Mouse (Mus musculus) embryonic facial prominence, embryonic 10.5 days (tissue): ENCODE measurements around the gene Lck. TPM values are rescaled to one million over a fixed set of nuclear protein-coding genes. Genes with fewer than 3 reads are reported as not detected.

Source experiments
- DNase-seq: peaks from one replicate; pipeline ENCODE4 v3.0.0-alpha.2; 2017; ENCODE audit warnings: low spot score
- H3K27ac ChIP-seq: fragments of 300-500 bp; sonication (generic); replicated peaks from 2 replicates; pipeline ENCODE4 v1.5.1; 2016; ENCODE audit warnings: mild to moderate bottlenecking
- H3K27me3 ChIP-seq: fragments of 300-500 bp; sonication (generic); replicated peaks from 2 replicates; pipeline ENCODE4 v1.6.1; 2016; ENCODE audit warnings: low read depth, mild to moderate bottlenecking; ENCODE audit not compliant: poor library complexity, severe bottlenecking
- H3K36me3 ChIP-seq: fragments of 300-500 bp; sonication (generic); replicated peaks from 2 replicates; pipeline ENCODE4 v1.6.1; 2016; ENCODE audit warnings: mild to moderate bottlenecking, moderate library complexity
- H3K4me1 ChIP-seq: fragments of 300-500 bp; sonication (generic); 2 replicates; pipeline ENCODE4 v1.6.1; 2016
- H3K4me3 ChIP-seq: fragments of 300-500 bp; sonication (generic); 2 replicates; pipeline ENCODE4 v1.5.1; 2016; ENCODE audit warnings: mild to moderate bottlenecking, moderate library complexity
- H3K9me3 ChIP-seq: fragments of 300-500 bp; sonication (generic); 2 replicates; pipeline ENCODE4 v1.6.1; 2016; ENCODE audit warnings: mild to moderate bottlenecking
- WGBS: fragments of 180-500 bp; shearing (Covaris S2); methylation state at CpG from one replicate; pipeline ENCODE4 v1.1.7; 2016; 5-methylcytosine and 5-hydroxymethylcytosine counted together
- polyA plus RNA-seq: library from polyadenylated mRNA; unstranded; fragments of >200 nt; fragmentation: Nextera tagmentation; extraction: Ambion mirVana; gene quantifications from 2 replicates; pipeline ENCODE4 v1.2.1, GENCODE M21; 2016

Lck gene
- 9.3 and 12.6 TPM in 2 replicates for polyA plus RNA-seq

DNA sequence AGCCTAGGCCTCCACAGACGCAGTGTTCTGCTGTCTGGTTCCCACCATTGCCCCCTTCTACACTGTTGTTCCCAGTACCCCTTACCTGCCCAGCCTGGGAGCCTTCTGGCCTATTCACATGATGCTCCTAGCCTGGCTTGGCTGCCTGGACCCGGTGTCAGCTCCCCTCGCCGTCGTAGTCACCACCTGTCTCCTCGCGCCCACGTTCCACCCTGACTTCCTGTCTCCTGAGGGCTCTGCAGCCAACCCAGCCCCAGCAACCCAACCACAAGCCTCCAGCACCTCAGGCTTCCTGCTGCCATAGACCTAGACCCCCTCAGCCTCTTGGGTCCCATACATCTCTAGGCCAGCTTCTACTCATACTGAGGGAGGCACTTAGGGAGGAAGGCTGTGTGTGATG lies at the start of gene Lck:
Gene Lck, minus strand, starts transcription at position 212 of the 400 bp plus-strand sequence.
- Histone ChIP-seq H3K4me3 (no peak within 1 kb of the TSS), H3K4me1 (peaks cover 13% of the 10 kb centered on the region), H3K27me3 (peaks cover 8% of the 10 kb centered on the region; the same call in 1 of the 2 replicates), H3K9me3 (no peaks in the 10 kb centered on the region), H3K27ac (no peak within 1 kb of the TSS), H3K36me3 (no peaks in the 10 kb centered on the region)
- 92% methylated on average over 8 of the region's 8 CpGs for WGBS
- DNase-seq, result no peak

DNA sequence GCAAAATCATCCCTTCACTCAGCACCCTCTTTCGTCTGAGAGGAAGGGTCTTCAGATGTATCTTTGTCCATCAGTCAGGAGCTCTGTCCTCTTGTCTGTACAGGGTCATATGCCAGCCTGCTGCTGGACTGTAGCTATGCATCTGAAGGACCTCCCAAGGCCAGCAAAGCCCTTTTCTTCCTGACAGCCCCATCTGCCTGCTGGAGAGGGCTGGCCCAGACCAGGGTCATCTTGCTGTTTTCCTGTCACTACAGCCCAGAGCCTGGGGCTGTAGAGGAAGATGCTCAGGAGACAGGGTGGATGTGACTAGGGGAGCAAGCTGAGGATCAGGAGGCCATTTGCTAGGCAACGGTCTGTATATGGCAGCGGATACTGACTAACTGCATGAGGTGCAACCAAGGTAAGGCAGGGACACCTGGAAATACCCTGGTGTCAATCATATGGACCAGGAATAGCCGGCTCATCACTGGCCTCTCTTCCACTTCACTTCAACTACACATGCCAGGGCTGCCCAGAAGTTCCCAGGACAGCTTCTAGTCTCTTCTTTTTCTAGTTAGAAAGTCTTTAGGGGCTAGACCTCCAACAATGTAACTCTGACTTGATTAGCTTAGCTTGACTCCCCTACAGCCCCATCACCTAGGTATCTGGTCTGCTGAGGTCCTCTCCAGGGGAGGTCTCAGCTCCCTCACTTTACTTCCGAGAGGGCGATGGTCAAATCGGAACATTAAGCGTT lies 49.5 kb upstream of the Lck start:
- Histone ChIP-seq H3K36me3 (peaks cover 35% of the 10 kb centered on the region), H3K27me3 (no peaks in the 10 kb centered on the region), H3K4me1 (peaks cover 54% of the 10 kb centered on the region), H3K27ac (peak overlapping the region; percentile 86), H3K4me3 (peak overlapping the region; percentile 72), H3K9me3 (no peaks in the 10 kb centered on the region)
- WGBS, result 21% methylated on average over 8 of the region's 8 CpGs
- DNase-seq, result no peak

DNA sequence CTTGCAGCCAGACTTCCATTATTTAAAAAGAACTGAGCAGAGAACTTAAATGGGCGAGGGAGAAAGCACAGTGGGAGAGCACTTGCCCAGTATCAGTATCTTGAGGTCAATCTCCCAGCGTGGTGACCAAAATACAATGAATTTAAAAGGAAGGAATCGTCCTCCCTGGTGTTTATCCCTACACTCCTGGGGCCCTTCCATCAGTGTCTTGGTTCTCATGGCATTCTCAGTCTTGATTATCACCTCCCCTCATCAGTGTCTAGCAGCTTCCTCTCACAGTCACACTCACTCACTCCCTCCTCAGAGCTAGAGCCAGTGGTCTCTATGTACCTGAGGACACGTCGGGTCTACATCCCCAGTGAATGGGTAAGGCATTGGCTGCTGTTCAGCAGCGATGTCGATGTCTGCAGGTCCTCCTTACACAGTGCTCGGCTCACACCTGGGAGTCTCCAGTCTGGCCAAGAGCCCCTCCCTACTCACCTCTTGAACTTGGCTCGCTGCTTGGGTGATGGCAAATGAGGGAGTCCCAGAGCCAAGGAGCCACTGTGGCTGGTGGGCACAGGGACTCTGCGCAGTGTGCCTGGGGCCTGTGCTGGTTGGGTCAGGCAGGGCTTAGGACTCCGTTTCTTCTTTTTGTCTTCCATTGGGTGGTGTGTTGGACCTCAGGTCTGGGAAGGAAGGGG lies 48.8 kb upstream of the Lck start:
- peak overlapping the region; percentile 72 for H3K4me3 ChIP-seq

DNA sequence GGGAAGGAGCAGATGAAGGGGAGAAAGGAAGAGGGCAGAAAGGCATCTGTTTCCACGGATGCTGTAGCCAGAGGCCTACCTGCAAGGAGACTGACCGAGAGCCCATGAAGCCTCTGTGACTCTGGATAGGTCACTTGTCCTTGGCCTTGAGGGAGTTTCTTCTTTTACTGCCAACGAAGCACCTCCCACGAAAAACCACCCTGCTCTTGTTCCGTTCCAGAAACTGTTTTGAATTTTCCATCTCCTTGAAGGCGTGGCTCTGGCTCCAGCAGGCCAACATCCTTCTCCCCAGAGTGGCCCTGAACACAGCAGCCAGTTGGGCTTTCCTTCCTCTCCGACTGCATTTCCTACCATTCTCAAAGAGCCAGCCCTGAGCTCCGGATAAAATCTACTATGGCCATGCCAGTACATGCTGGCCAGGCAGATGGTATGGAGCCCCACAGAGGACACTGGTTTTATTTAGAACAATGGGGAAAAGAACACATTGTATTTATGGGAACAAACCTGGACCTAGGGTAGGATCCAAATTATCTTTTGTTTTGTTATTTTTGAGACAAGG lies 47.9 kb upstream of the Lck start:
- no peak for DNase-seq
- H3K9me3 ChIP-seq, result no peaks in the 10 kb centered on the region
- WGBS, result 84% methylated on average over 8 of the region's 8 CpGs
- H3K4me1 ChIP-seq, result peaks cover 55% of the 10 kb centered on the region
- H3K27ac ChIP-seq, result no peak overlapping the region
- H3K27me3 ChIP-seq, result no peaks in the 10 kb centered on the region
- H3K4me3 ChIP-seq, result no peak overlapping the region
- H3K36me3 ChIP-seq, result peaks cover 31% of the 10 kb centered on the region

More for the DNA sequence above, 48.8 kb upstream of the Lck start:
- DNase-seq, result no peak
- H3K9me3 ChIP-seq, result no peaks in the 10 kb centered on the region
- peaks cover 31% of the 10 kb centered on the region for H3K36me3 ChIP-seq
- H3K4me1 ChIP-seq, result peaks cover 55% of the 10 kb centered on the region
- 79% methylated on average over 11 of the region's 11 CpGs for WGBS
- H3K27me3 ChIP-seq, result no peaks in the 10 kb centered on the region
- peak overlapping the region; percentile 86; the same call in 1 of the 2 replicates for H3K27ac ChIP-seq

DNA sequence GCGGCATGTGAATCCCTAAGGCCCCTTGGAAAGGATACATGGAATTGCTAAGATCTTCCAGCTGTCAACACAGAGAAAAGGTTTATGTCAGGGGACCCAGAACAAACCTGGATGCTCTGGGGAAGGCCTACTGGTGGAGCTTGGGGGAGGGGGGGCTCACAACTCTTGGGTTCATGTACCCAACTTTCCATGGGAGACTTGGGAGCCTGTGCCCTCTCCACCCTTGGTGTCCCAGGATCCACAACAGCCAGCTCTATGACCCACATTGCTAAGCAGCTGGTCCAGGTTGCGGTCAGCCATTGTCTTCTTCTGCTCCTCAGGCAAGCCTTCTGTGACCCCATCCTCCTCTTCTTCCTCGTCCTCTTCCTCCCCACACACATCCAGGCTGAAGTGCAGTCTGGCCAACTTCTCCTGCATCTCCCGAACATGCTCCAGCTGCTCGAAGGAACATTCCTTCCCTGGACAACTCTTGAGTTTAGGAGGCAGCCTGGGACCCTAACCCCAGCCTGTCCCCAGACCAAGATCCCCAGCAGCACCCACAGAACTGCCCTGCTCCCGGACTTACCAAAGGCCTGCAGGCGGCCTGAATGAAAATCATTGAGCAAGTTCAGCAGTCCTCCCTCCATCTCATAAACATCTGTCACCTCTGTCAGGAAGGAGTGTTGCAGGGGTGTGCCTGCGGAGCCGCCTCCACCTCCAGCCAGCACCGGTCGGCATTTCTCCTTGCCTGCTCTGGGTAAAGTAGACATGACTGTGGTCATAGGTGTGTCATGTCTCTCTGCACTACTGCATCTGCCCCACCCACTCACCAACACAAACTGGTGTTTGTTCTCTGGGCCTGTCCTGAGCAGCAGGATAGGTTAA lies 47.2 kb upstream of the Lck start:
- H3K4me3 ChIP-seq, result no peak overlapping the region
- H3K27ac ChIP-seq, result no peak overlapping the region
- peaks cover 54% of the 10 kb centered on the region for H3K4me1 ChIP-seq
- 88% methylated on average over 11 of the region's 11 CpGs for WGBS
- peaks cover 31% of the 10 kb centered on the region for H3K36me3 ChIP-seq
- no peaks in the 10 kb centered on the region for H3K9me3 ChIP-seq
- H3K27me3 ChIP-seq, result no peaks in the 10 kb centered on the region
- DNase-seq, result no peak

DNA sequence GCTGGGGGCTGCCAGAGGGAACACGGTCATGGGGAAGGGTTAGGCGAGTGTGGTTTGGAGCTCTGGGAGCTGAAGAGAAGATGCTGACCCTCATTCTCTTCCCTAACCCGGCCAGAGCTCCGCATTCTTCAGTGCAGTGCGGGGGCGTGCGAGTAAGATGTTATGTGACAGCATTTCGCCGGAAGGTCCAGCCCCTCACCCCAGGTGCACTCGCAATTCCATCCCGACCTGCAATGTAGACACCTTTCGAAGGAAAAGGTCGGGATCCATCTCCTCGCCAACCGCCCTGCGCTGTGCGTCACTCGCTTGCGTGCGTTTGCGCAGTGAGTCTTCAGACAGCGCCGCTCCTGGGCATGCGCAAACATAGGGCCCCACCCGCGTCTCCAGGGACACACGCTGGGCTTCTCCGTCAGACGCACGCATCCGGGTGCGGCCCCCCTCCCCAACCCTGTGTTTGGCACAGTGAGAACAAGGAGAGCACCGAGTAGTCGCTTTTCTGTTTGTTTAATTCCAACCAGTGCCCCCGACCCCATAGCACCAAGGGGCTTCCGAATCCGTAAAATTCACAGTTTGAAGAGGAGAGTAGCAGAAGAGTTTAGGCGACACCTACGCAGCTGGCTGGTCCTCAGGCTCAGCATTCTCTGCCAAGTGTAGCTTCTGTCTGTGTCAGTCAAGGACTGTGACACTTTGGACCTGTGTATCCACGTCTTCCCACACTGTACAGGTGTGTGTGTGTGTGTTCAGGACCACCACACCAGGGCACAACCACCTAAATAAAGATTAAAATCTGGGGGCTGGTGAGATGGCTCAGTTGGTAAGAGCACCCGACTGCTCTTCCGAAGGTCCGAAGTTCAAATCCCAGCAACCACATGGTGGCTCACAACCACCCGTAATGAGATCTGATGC lies 45.6 kb upstream of the Lck start, which contains the start of gene Iqcc:
Gene Iqcc, minus strand, starts transcription at position 314 of the 906 bp plus-strand sequence.
- H3K27ac ChIP-seq, result peak within 1 kb of the TSS; percentile 90
- WGBS, result 5% methylated on average over 44 of the region's 44 CpGs

DNA sequence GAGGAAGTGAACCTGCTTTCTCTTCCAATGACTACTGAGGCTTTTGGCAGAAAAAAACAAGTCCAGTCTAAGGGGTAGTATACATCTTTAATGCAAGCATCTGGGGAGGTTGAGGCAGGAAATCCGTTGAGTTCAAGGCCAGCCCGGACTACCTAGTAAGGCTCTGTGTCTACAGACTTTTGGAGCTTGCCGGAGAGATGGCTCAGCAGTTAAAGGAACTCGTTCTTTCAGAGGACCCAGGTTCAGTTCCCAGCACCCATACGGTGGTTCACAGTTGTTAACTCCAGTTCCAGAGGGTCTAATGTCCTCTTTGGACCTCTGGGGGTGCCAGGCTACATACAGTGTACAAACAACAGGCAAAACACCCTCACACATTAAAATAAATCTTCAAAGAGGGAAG lies 44.6 kb upstream of the Lck start:
- peaks cover 32% of the 10 kb centered on the region for H3K36me3 ChIP-seq
- 93% methylated on average over 5 of the region's 5 CpGs for WGBS
- no peaks in the 10 kb centered on the region for H3K9me3 ChIP-seq
- H3K4me3 ChIP-seq, result peak overlapping the region; percentile 79
- DNase-seq, result no peak
- H3K27me3 ChIP-seq, result no peaks in the 10 kb centered on the region
- peaks cover 28% of the 10 kb centered on the region for H3K4me1 ChIP-seq
- H3K27ac ChIP-seq, result peak overlapping the region; percentile 90

More for the DNA sequence above, 45.6 kb upstream of the Lck start, which contains the start of gene Iqcc:
- H3K4me3 ChIP-seq, result peak within 1 kb of the TSS; percentile 79
- no peaks in the 10 kb centered on the region for H3K27me3 ChIP-seq
- H3K4me1 ChIP-seq, result peaks cover 38% of the 10 kb centered on the region
- peak; percentile 94 for DNase-seq
- peaks cover 32% of the 10 kb centered on the region for H3K36me3 ChIP-seq
- no peaks in the 10 kb centered on the region for H3K9me3 ChIP-seq

DNA sequence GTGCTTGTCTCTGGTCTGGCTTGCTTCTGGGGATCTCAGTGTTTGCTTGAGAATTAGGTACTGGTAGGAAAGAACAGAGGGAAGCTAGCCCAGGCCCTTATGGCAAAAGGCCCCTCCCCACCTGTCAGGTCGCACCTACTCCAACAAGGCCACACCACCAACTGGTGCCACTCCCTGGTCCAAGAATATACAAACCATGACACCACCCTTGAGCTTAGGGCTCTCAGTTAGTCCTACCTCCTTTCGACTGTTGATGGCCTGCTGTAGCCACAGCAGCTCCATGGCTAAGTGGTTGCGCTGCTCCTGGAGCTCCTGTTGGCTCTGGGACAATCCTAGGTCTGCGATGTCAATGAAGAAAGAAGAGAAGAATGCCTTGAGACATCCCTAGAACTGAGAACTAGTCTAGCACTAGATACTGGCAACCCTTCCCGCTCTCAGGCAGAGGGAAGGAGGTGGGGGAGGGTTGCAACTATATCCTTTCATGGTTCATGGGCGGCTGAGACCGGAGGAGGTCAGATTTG lies 43.7 kb upstream of the Lck start:
- no peaks in the 10 kb centered on the region for H3K27me3 ChIP-seq
- 93% methylated on average over 7 of the region's 7 CpGs for WGBS
- no peak overlapping the region for H3K27ac ChIP-seq
- peaks cover 32% of the 10 kb centered on the region for H3K36me3 ChIP-seq
- DNase-seq, result no peak
- H3K9me3 ChIP-seq, result no peaks in the 10 kb centered on the region
- H3K4me3 ChIP-seq, result no peak overlapping the region
- H3K4me1 ChIP-seq, result peaks cover 19% of the 10 kb centered on the region

DNA sequence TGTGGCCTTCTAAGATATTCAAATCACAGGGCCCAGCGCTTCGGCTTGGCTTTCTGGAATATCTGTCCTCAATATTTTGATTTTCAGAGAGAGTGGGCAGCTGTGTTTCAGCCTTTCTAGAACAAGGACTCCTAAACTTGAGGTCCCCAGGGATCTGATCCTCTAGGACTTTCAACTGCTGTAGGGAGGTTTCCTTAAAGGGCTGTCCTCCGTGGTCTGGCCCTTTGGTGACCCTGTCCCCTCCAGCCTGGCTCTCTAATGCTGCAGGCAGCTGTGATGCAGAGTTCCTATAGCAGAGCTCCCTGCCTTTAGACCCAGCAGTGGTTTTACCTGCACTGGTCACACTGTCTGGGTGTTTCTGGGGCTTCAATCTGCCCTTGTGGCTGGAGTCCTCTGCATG lies 43.2 kb upstream of the Lck start:
- 93% methylated on average over 3 of the region's 3 CpGs for WGBS
- Histone ChIP-seq H3K27me3 (no peaks in the 10 kb centered on the region), H3K27ac (no peak overlapping the region), H3K9me3 (no peaks in the 10 kb centered on the region), H3K36me3 (peaks cover 32% of the 10 kb centered on the region), H3K4me3 (no peak overlapping the region), H3K4me1 (peaks cover 19% of the 10 kb centered on the region)
- no peak for DNase-seq

DNA sequence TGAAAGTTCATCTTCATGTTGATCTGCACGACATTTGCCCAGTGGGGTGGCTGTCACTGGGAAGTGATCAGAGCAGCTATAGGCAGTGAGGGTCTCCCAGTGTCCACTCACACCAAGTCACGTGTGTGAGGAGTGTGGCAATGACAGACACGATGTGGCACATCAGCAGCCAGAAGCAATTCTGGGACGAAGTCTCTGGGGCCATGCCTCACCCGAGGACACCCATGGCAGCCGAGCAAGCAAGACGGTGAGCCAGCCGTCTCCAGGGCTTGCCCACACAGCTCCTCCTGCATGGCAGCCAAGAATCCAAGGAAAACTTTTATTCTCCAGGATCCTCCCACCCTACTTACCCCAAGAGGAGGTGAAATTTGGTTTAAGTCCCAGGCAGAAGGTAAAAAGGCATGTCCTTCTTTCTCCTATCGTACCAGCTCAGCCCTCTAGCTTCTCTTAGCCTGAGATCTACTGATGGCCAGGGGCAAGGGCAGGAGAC lies 42.4 kb upstream of the Lck start:
- no peak overlapping the region for H3K4me3 ChIP-seq
- no peaks in the 10 kb centered on the region for H3K9me3 ChIP-seq
- no peak for DNase-seq
- H3K36me3 ChIP-seq, result peaks cover 28% of the 10 kb centered on the region
- no peak overlapping the region for H3K27ac ChIP-seq
- peaks cover 17% of the 10 kb centered on the region for H3K4me1 ChIP-seq
- H3K27me3 ChIP-seq, result no peaks in the 10 kb centered on the region
- 91% methylated on average over 9 of the region's 9 CpGs for WGBS

DNA sequence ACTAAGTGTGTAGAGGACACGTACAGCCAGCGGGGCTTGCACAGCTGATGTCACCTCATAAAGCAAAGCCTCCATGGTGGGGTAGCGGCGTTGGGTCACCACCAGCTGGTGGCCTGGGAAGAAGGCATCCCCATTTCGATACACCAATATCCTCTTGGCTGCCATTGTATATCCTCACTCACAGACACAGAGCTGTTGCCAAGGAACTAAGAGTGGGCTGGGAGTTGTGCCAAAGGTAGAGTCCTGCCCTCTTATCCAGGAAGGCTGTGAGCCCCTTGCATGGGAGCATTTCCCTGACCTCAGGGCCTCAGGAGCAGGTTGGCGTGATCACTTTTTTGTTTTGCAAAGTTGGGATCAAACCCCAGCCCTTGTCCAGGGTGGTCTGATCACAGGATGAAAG lies 40.7 kb upstream of the Lck start, which contains the start of gene Dcdc2b:
Gene Dcdc2b, minus strand, starts transcription at position 165 of the 400 bp plus-strand sequence.
- peaks cover 18% of the 10 kb centered on the region for H3K4me1 ChIP-seq
- H3K27me3 ChIP-seq, result no peaks in the 10 kb centered on the region
- peaks cover 38% of the 10 kb centered on the region for H3K36me3 ChIP-seq
- no peak within 1 kb of the TSS for H3K27ac ChIP-seq
- no peak within 1 kb of the TSS for H3K4me3 ChIP-seq
- H3K9me3 ChIP-seq, result no peaks in the 10 kb centered on the region
- DNase-seq, result no peak
- 88% methylated on average over 6 of the region's 6 CpGs for WGBS
